Mouse (Mus musculus) spleen, adult 18-20 months (tissue): ENCODE data around the gene Ddx55.
A peak's percentile ranks its signal among the peaks of the same experiment; 100 is the strongest.
"Not testable (repeated sequence)": the region's sequence is repeated elsewhere in the genome, so short reads cannot be mapped to it uniquely, and the experiment has no call there.

Source experiments
- DNase-seq, 2 experiments: peaks; one replicate each; pipeline ENCODE4 v3.0.0; 2022; ENCODE audit warnings: mixed read lengths in 2 of 2

Gene Ddx55

DNA sequence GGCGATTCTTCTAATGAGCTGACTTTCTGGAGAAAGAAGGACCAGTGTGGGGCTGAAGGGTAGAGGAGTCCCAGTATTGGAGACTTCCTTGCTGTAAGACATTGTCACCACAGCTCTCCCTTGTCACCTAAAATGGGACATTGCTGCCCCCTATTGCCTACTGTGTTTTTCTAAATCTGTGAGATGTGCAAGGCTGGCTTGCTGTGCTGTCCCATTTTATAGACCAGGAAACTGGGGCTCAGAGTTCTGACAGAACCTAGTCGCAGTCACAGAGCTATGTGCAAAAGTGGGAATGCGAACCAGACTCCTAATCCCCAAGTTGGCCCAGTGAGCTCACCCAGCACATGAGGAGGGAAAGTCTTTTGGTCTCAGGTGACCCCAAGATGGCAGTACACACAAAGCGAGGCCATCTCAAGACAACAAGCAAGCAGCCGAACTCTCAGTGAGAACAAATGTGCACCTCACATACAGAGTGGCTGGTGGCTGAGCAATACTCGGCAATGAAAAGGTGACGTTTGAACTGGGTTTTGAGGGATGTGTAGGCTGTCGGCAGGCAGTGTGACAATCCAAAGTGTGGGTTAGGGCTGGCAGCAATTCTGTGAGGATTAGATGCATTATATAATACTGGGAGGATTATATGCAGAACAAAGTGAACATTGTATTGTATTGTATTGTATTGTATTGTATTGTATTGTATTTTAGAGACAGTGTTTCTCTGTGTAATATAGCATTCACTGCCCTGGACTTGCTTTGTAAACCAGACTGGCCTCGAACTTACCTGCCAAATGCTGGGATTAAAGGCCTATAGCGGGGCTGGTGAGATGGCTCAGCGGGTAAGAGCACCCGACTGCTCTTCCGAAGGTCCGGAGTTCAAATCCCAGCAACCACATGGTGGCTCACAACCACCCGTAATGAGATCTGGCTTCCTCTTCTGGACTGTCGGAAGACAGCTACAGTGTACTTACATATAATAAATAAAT, 13.6 kb upstream of the Ddx55 start:
- DNase-seq = peak; percentile 24 to 59

DNA sequence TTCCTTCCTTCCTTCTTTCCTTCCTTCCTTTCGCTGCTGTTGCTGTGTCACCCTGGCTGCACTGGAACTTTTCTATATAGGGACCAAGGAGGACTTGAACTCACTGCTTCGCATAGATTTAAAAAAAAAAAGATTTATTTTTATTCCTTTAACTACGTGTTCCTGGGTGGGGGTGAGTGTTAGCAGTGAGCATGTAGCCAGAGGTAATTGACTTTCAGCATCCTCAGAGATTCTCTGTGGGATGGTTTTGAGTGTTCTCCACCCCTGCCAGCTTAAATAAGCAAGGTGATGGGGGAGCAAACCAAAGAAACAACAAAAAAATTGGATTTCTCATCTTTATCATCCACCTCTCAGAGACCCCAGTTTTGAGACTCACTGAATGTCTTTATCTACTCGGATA, 12.8 kb upstream of the Ddx55 start:
- DNase-seq = no peak

DNA sequence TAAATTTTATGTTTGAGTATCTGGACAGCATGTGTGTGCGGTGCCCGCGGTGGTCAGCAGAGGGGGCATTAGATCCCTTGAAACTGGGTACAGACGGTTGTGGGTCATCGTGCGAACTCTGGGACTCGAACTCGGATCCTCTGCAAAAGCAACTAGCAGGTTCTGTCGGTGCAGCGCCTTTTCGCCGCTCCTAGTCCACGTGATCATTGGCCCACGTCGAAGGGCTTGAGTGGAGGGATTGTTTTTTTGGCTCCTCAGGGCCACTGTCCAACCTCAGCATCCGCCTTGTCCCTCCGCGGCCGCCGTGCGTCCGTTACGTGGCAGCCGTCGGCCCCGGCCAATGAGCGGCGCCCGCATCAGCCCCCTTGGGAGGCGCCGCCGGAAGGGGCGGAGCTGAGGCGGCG, 12.3 kb upstream of the Ddx55 start, which contains the start of gene Tmed2:
Tmed2 (plus strand) TSS at position 313 of the 404 bp plus-strand sequence.
- DNase-seq = peak; percentile 88 to 90

DNA sequence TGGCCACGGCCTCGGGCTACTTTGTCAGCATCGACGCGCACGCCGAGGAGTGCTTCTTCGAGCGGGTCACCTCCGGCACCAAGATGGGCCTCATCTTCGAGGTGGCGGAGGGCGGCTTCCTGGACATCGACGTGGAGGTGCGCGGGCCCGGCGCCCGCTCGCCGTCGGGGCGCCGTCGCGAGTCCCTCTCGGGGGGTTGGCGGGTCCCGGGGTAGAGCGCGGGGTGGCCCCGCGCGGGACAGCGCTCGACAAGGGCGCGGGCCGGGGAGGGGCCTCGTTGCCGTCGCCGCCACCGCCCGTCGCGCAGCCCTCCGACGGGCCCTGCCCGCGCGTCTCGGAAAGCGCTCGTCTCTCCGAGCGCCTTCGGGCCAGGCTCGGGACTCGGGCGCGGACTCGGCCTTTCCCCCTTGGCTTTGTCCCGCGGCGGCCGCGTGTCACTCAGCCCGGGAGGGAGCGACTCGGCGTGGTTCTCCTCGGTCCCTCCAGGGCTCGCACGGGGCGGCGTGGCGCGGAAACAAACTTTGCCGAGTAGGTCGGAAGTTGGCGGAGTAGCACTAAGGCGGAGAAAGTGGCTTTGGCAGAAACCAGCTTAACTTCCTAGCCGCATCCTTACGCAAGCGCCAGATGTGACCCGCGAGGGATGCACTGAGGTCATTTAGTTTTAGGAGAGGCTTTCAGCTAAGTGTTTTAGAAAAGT, 11.6 kb upstream of the Ddx55 start:
- DNase-seq = peak; percentile 42 to 53

DNA sequence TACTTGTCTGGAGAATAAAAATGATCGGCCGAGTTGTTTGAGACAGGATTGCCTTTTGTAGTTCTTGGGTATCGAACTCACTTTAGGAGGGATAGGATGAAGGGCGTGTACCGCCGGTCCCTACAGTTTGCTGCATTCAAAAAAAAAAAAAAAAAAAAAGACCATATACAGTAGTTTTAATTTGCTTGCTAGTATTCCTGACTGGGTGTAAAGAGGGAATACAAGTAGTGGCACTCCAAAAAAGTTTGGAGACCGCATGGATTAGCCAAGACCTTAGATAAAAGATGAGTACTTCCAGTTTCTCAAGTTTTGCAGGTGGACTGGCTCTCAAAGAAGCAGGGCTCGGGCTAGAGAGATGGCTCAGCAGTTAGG, 11.1 kb upstream of the Ddx55 start:
- DNase-seq = no peak

DNA sequence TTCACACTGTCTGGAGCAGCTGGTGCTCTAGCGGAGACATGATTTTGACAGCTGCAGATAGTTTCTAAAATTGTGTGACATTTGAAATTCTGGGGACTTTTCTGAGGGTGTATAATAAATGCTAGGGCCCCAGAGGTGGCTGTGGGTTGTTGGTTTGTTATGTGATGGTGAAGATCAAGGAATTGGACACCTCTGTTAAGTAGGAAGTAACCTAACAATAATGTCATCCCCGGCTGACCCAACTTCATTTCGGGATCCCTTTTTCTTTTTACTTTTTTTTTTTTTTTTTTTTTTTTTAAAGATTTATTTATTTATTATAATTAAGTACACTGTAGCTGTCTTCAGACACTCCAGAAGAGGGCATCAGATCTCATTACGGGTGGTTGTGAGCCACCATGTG, 1.9 kb upstream of the Ddx55 start:
- DNase-seq = not testable (repeated sequence)

DNA sequence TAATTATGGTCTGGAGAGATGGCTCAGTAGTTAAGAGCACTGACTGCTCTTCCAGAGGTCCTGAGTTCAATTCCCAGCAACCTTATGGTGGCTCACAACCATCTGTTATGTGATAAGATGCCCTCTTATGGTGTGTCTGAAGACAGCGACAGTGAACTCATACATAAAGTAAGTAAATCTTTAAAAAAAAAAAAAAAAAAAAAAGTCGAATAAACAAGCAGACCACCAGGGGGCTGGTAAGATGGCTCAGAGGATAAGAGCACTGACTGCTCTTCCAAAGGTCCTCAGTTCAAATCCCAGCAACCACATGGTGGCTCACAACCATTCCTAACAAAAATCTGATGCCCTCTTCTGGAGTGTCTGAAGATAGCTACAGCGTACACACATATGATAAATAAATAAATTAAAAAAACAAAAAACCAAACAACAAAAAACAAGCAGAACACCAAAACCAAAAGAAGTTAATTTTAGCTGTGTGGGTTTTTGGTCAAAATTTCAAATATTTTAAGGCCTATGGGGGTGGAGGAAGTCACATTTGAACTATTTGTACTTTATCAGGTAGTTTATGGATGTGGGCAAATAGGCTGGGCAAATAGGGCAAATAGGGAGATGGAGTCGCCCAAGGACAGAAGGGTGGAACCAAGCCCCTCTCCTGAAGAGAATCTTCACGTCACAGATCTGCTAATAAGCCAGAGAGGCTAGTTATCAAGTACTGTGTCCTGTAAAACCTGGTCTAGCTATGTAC, 1.1 kb upstream of the Ddx55 start:
- not testable (repeated sequence) for DNase-seq

DNA sequence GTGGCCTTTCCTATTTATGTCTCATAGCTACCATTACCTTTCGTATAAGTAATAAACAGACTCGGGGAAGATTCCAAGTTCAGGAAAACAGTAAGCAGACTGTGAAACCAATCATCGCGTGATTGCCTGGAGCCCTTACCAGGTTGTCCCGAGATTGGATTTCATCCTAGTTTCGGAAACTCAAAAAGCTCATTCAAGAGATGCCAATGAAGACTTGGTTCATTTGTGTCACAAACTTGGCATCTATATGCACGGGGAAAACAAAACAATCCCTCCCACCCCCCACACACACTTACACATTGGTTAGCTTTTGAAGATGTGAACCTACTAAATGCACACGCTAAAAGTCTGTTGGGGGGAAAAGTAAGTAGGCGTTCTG, 581 bp upstream of the Ddx55 start:
- DNase-seq = no peak

DNA sequence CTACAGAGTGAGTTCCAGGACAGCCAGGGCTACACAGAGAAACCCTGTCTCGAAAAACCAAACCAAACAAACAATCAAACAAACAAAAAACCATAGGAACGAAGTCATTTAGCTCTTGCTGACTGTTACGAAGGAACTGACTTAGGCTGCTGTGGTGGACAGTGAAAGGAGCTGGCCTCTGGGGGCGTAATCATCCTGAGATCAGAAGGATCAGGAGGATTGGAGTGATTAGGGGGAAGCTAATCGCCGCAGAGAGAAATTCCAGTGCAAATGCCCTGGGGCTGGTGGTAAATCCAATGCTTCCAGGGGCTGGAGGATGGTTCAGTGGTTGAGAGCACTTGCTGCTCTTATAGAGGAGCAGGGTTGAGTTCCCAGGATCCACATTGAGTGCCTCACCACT, 943 bp downstream of the Ddx55 start:
- DNase-seq = no peak

DNA sequence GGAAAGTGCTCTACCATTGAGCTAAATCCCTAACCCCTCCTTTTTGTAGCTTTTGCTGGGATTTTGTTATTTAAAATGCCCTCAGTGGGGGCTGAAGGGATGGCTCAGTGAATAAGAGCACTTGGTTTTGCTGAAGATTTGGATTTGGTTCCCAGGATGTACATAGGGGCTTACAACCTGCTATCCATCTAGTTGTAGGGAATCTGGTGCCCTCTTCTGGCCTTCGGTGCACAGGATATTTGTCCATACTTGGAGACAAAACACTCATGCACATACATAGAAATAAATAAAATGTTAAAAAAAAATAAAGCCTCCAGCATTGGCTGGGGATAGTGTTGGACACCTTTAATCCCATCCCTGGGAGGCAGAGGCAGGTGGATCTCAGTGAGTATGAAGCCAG, 2.5 kb downstream of the Ddx55 start:
- DNase-seq = no peak

DNA sequence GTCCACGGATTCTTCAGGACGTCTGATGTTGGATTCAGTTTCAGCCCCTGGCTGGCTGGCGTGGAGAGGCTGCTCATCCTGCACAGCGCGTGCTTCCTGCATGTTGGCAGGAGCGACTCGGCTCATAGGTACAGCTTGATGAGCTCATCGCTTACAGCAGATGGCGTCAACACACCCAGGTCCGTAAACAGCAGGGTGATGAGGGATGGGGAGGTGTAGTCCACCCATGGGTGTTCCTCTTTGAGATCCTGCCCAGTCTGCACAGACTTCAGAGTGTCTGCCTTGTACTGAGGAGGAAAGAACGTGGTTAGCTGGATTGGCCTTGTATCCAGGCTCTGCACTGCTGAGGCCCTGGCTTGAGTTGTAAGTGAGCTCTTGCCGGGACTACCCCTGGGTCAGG, 18.4 kb downstream of the Ddx55 start:
- DNase-seq = no peak

DNA sequence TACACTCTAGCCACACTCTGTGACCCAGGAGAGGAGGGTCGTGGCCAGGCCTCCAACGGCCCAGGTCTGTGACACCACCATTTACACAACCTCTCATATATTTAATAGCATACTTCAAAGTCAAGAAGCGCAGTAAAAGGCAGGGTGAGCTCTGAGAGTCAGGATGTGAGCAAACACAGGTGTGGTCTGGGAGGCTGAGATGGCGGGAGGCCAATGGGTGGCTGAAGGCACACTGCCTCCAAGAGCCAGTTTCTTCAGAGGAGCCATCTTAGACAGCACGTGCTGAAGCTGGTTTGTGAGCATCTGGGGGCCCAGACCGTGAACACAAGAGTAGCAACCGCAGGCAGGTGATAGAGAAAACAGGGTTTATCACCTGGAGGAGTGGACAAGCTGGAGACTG, 22.8 kb downstream of the Ddx55 start:
- DNase-seq = no peak

DNA sequence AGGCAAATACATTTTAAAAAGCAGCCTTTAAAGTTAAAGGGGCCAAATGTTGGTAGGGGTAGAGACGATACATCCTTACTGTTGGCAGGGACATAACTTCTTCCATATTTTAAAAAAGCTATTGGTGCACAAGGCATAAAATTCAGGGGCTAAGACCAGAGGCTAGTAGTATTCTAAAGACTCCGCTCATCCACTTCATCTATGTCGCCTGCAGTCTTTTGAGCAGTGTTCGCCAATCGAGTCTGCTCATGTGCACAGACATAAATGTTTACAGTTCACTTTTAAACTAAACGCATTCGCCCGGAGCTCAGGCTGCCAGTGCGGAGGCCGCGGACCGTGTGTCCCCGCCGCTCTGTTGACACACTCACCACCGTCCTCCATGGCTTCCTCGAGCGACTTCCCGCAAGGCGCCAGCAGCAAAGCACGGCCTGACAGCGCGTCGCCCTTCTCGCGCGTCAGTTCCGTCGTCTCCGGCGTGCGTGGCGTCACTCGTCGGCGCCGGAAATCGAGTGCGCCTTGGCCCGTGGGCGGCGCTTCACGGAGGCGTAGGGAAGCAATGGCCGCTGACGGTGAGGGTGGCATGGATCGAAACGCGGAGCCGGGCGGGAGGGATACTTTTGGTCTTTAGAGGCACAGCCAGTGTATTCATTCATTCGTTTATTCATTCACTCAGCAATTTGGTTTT, 26.1 kb downstream of the Ddx55 start, which contains the start of the genes Eif2b1 and Gtf2h3:
Eif2b1 (minus strand) TSS at position 499 of the 685 bp plus-strand sequence.
Gtf2h3 (plus strand) TSS at position 508 of the 685 bp plus-strand sequence.
- peak; percentile 84 to 92 for DNase-seq

DNA sequence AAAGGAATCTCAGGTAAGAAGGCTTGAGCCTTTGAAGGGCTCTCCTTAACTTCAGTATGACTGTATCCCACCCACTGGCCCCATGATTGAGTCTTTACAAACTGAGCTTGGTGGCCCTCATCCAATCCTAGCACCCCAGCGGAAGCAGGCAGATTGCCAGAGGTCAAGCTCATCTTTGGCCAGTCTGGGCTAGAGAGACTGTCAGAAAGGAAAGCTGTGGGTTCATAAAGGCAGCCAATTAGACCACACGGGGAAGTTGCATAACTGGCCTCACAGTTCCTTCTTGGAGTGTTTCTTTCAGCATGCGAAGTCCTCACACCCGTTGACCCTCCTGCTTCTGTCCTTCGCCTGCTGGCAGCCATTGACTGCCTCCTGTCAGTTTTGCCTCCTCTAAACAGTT, 29.9 kb downstream of the Ddx55 start:
- DNase-seq = no peak

DNA sequence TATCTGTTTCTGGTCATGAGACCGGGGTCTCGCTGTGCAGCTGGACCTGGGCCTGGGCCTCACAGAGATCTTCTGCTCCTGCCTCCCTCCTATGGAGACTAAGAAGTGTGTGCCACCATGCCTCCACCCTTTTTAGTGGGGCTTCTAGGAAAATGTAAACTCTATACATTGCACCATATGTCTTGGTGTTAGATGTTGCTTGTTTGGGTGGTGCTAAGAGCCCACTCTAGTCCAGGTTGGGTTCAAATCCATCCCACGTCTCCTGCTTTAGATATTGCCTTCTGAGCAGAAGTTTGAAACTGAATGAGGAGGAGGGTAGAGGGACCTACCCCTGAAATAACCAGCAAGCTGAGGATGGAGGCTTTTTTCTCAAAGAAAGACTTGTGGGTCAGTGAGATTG, 40.1 kb downstream of the Ddx55 start:
- DNase-seq = no peak

DNA sequence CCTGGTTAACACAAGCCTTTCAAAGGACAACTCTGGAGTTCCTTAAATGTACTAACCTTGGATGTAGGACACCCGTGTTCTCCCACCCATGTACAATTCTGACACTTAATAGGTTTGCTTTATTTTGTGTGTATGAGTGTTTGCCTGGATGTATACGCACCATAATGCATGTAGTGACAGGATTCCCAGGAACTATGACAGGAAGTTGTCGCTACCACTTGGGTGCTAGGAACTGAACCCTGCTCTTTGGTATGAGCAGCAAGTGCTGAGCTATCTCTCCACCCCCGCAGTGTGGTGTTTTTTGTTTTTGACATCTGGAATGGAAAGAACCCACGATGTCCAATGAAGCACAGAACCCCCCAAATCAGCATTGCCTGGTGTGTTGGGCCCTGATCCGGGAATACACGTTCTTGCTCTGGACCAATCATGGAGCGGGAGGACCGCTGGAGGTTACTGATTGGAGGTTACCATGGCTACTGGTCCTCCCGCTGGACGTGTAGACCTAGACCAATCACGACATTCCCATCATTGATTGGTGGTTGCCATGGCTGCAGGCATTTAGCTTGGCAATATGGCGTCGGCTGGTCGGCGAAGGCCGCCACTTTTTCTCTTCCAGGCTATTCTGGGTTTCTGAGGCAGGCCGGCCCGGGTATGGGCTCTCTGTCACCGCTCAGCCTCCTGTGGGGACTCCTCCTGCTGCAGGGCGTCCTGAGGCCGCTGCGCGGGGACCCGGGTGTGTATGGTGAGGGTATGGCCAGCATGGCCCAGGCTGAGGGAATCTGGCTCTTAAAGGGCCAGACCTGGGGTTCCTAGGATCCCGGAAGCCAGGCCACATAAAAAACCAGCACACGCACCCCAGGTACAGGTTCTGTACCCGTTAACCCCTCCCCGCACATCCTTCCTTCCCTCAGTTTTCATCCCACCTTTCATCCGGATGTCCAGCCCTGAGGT, 45.8 kb downstream of the Ddx55 start:
- DNase-seq = peak; percentile 49 to 56

DNA sequence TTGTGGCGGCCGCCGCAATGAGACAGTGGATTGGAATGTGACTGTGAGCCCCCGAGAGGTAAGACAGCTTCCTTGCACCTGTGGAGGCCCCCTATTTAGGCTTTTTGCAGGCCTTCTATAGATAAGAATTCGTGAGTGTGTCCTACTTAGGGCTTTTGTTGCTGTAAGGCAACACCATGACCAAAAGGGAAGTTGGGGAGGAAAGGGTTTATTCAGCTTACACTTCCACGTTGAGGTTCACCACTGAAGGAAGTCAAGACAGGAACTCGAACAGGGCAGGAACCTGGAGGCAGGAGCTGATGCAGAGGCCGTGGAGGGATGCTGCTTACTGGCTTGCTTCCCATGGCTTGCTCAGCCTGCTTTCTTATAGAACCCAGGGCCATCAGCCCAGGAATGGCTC, 47.1 kb downstream of the Ddx55 start:
- not testable (repeated sequence) for DNase-seq

DNA sequence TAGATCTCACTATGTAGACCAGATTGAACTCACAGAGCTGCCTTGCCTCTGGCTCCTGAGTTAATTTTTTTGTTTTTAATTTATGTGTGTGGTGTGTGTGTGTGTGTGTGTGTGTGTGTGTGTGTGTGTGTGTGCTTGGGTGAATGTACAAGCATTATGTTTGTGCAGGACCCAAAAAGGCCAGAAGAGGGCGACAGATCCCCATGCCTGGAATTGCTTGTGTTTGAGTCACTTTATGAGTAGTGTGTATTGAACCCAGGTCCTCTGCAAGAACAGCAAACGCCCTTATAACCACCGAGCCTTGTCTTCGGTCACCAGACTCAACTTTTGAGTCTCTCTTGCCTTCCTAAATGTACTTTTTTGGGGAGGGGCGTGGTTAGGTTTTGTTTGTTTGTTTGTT, 49.7 kb downstream of the Ddx55 start:
- peak in 1 of 2 experiments; percentile 55 for DNase-seq

DNA sequence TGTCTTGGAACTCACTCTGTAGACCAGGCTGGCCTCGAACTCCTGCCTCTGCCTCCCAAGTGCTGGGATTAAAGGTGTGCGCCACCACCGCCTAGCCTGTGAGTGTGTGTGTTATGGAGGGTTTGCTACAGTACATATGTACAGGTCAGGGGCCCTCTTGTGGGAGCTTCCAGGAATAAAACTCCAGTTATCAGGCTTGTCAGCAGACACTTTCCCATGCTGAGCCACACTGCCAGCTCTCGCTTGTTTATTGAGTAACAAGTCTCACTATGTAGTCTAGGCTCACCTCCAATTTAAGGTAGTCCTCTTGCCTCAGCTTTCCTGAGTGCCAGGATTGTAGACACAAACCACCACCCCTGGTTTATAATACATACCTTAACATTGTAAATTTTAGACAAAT, 51.6 kb downstream of the Ddx55 start:
- no peak for DNase-seq

DNA sequence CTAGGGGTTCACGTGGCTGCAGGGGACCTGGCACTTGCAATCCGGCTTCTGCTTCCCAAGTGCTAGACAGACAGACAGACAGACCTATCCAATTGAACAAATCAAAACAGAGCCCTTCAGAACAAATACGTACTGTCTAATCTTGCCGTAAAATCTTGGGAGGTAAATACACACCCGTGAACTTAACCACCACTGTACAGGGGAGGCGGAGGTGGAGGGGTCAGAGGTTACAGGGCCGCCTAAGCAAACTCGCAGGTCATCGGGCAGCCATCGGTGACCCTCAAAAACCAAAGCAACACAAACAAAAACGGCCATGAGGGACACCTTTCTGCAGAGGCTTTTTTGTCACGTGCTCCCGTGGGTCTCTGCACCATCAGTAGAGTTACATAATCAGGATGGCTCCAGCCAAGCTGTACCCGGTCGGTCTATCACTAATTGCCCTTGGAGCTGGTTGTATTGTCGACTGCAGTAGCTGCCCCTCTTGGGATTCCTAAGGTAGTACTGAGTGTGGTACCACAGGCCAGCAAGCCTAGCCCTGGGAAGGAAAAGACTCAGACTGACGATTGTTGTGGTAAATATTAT, 52.5 kb downstream of the Ddx55 start:
- no peak for DNase-seq

DNA sequence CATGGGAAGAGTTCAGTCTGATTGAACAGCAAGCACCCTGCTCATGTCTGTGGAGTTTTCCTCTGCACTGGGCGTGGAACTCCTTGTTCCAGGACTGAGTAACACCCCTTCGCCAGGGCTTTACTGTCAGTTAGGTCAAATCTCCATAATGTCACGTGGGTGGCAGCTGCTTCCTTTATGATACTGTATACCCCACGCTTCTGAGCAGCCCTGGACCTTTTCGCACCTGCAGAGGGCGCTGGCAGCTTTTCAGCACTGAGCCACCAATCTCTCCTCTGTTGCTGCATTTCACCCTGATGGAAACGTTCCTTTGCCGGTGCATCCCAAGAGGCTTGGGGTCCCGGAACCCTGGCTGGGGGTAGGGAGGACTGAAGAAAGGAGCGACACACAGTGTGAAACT, 58.3 kb downstream of the Ddx55 start:
- no peak for DNase-seq
